Mouse (Mus musculus): ENCODE data around the gene Hist1h3c. TPM values are rescaled to one million over a fixed set of nuclear protein-coding genes. Genes with fewer than 3 reads are reported as not detected.
"Not testable (repeated sequence)": the region's sequence is repeated elsewhere in the genome, so short reads cannot be mapped to it uniquely, and the experiment has no call there.

The Hist1h3c gene
- 1 to 10 TPM in 1 of 2 experiments, not detected in 1; 1.3 TPM for polyA plus RNA-seq (2017; shearing (Covaris generic))

DNA sequence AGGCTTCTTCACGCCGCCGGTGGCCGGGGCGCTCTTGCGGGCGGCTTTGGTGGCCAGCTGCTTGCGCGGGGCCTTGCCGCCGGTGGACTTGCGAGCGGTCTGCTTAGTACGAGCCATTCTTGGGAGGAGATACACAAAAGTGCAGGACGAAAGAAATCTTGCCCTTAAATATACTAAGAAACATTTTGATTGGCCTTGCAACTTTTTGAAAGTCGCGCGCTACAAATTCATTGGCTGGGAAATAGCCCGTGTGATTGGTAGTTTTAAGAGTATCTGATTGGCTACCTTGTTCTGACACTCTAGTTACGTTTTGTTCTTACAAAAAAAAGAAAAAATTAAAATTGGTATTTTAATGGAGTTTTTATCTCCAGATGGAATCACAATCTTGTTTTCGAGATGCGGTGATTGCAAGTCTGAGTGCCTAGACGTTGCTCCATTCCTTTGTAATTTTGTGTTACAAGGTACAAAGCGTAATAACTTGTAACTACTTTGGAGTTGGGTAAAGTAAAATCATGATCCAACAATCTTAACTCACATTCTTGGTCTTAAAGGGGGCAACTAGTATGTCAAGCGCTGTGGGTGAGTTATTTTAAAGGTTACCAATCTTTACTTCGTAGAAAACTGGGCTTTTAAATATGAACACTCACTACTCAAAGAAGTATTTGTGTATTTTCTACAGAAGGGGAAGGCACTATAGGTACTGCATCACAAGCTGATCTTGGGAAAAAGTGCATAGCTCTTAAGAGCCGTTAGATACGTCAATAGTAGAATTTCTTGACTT lies at the start of gene Hist1h3c:
TSS of gene Hist1h3c (minus strand) at position 222 of the 781 bp plus-strand sequence.
- peak; percentile 72 for ATAC-seq

- ATAC-seq, result peak; percentile 37
These were observed 47.1 kb upstream of the Hist1h3c start for GRCm38 (mm10) chr13:23792520-23792919.

GRCm38 (mm10) chr13:23779025-23779424 lies 33.6 kb upstream of the Hist1h3c start:
- no peak for ATAC-seq

- ATAC-seq, result no peak
These were observed 32.9 kb upstream of the Hist1h3c start for GRCm38 (mm10) chr13:23778339-23778738.

DNA sequence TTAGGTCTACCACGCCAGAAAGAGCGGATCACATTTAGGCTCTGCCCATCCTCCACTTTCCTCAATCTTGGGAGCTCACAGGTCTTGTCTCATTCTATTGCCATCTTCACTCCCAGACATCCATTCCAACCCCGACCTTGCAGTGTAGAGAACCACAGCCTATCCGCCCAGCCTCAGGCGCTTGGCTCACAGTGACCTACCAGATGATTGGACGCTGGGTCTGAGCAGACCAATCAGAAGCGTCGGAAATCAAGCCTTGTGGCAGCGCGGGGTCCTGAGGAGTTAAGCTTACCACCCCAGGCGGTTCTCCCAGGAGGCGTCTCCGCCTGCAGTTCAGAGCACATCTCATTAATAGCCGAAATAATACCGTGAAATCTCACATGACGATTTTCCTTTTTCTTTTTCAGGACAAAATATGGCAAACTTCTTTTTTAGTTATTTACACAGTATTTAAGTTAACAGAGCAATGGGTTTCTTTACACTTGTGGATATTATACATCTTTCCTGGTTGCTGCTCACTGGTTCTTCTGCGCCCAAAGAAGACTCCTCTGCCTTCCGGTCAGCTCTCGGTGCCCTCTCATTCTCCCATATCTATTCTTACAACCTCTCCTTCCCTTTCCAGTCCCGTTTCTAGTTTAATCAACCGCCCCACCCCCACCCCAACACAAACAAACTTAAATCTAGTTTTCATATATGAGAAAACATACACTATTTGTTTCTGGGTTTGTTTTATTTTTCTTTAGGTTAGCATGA lies 27.3 kb upstream of the Hist1h3c start:
- ATAC-seq, result no peak

- ATAC-seq, result not testable (repeated sequence)
These were observed 24.2 kb upstream of the Hist1h3c start, which contains the start of gene Trim38 for GRCm38 (mm10) chr13:23769613-23770012. Gene Trim38 (plus strand): TSS chr13:23769913.

DNA sequence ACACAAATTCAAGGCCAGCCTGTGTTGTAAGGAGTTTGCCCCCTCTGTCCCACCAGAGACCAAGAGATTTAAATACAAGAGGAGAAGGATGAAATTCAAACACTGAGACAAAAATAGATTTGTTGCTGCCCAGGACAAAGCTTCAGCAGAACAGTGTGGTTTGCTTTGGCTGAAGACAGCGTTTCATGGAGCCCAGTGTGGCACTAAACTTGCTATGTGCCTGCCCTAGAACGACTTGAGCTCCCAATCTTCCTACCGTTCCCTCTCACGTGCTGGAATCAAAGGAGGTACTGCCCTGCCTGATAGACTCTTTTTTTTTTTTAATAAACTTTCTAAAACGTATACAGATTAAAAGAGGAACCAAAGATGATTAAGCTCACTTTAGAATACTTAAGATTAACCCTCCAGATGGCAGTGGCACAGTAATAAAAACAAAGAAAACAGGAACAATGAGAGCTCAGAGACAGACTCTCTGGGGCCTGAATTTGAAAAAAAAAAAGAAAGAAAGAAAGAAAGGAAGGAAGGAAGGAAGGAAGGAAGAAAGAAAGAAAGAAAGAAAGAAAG lies 23.5 kb upstream of the Hist1h3c start:
- no peak for ATAC-seq

DNA sequence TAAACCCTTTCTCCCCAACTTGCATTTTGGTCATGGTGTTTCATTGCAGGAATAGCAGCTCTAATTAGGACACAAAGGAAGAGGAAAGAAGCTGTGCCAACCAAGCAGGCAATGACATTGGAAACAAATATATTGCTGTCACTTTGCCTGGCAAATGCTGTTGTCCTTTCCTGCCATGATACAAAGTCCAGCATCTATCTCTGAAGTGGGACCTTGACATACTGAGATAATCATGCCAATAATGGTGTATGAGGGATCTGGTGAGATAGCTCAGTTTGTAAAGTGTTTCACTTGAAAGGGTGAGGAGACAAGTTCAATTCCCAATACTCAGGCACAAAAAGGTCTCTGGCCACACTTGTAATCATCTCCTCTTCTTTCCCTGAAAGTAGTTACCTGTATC lies 21.4 kb upstream of the Hist1h3c start:
- ATAC-seq, result no peak

- no peak for ATAC-seq
These were observed 19.7 kb upstream of the Hist1h3c start for GRCm38 (mm10) chr13:23765172-23765513.

DNA sequence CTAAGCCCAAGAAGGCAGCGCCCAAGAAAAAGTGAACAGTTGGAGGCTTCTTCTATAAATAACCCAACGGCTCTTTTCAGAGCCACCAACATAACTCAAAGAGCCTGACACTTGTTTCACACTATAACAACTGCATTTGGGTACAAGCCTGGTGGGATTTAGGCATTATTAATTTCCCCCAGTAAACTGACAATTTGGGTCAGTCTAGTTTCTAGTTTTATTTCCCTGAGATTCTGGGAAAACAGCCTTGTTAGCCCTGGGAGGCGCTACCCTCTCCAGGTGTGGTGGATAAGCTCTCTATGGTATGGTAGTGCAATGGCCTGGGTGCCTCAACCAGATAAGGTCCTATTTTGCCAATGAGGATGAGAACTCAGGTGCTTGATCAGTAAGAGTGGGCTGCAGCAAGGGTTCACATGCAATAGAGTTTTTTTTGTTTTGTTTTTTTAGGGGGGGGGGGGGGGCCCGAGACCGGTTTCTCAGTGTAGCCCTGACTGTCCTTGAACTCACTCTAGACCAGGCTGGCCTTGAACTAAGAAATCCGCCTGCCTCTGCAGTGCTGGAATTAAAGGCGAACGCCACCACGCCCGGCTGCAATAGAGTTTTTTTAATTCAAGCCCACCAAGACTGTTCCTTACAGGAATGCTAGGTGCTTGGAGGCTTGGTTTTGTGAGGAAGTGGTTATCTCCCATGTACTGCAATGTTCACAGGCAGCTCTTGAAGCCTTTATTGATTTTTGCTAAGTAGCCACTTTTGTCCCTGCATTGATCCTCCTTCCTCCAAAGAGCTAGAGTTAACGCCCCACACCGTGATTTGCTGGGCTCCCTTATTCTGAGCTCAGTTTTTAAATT lies 19.1 kb upstream of the Hist1h3c start:
- ATAC-seq, result no peak

- peak; percentile 48 for ATAC-seq
These were observed 18.4 kb upstream of the Hist1h3c start, which contains the start of gene Hist1h1a for GRCm38 (mm10) chr13:23763586-23764323. Gene Hist1h1a (plus strand): TSS chr13:23763666.

DNA sequence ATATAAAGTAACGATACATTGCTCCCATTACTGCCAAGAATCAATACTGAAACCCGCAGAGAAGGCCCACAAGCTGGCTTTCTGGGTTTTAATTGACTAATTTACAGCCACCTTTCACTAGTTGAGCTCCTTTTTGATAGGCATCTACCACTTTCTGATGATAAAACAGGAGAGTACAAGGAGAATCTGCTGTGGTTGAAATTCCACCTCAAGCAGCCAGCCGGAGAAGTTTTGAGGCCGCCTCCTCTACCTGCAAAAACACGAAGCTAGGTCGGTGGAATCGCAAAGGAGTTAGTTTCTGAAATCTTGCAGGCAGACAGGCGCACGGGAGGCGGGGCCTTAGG lies 17.8 kb upstream of the Hist1h3c start:
- no peak for ATAC-seq

DNA sequence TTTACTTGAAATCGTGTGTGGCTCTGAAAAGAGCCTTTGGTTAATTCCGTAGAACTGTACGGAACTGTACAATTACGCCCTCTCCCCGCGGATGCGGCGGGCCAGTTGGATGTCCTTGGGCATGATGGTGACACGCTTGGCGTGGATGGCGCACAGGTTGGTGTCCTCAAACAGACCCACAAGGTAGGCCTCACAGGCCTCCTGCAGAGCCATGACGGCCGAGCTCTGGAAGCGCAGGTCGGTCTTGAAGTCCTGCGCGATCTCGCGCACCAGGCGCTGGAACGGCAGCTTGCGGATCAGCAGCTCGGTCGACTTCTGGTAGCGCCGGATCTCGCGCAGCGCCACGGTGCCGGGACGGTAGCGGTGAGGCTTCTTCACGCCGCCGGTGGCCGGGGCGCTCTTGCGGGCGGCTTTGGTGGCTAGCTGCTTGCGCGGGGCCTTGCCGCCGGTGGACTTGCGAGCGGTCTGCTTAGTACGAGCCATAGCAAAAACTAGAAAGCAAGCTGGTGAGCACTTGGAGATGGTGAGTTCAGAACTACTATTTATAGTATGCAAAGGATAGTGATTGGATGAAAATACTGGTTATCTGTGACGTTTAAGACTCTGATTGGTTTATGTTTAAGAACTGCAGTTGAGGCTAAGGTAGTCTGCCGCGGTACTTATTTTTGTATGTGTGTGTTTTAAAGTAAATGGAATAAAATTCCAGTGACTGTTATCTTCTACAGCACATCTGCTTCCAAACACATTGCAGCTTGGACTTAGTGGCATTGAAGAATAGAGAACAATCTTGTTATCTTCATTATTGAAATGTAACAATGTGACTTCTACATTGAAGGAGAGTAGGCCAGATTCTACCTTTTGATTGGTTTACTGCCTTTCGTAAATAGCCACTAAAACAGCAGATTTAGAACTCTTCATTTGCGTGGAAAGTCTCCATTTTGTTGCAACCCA lies 16.7 kb upstream of the Hist1h3c start, which contains the start of gene Hist1h3a:
TSS of gene Hist1h3a (minus strand) at position 516 of the 951 bp plus-strand sequence.
- ATAC-seq, result peak; percentile 65

- ATAC-seq, result peak; percentile 65
These were observed 15.8 kb upstream of the Hist1h3c start, which contains the start of gene Hist1h4a for GRCm38 (mm10) chr13:23760972-23761864. Gene Hist1h4a (minus strand): TSS chr13:23761230.

- no peak for ATAC-seq
These were observed 15.0 kb upstream of the Hist1h3c start for GRCm38 (mm10) chr13:23760240-23760971.

- ATAC-seq, result no peak
These were observed 14.5 kb upstream of the Hist1h3c start for GRCm38 (mm10) chr13:23759916-23760239.

GRCm38 (mm10) chr13:23759251-23759771 lies 13.9 kb upstream of the Hist1h3c start:
- no peak for ATAC-seq

DNA sequence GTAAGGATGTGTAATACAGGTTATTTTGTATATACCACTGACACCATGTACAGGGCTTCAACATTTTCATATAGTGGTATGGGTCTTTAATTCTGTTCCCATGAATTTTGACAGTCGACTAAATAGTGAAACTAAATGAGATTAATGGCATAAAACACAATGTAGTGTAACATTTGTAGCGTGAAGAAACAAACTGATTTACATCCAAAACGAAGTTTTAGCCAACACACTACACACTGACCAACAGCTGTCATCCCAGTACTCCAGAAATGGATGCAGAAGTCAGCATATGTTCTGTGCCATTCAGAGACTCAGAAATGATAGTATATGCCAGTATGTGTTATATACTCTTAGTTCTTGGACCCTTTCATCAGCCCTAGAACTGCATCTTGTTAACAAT lies 12.5 kb upstream of the Hist1h3c start:
- ATAC-seq, result no peak

All from CD4-positive, CD25-positive, alpha-beta regulatory T cell, adult 4 months (primary cell).